28 mouse cellular contexts compared by ENCODE assay signal in genomic region chr10:47652341-47652740, GRCm38 (mm10).
"Had no signal": no experiment of that assay in that cellular context is flagged by ENCODE, and none has a peak within 500 bp of the region (broad histone marks: within the 10 kb centered on the region; RNA-seq: fewer than 3 reads in every experiment).

No protein-coding gene starts in this region.

- H3K36me3 ChIP-seq: embryonic facial prominence, embryonic 10.5 days; embryonic facial prominence, embryonic 12.5 days; embryonic facial prominence, embryonic 13.5 days; embryonic facial prominence, embryonic 15.5 days; forebrain, embryonic 10.5 days; forebrain, embryonic 12.5 days; forebrain, embryonic 15.5 days had no signal

- H3K27me3 ChIP-seq: embryonic facial prominence, embryonic 12.5 days; embryonic facial prominence, embryonic 13.5 days; embryonic facial prominence, embryonic 15.5 days; forebrain, embryonic 12.5 days; forebrain, embryonic 13.5 days; forebrain, embryonic 15.5 days had no signal

- H3K4me2 ChIP-seq: embryonic facial prominence, embryonic 12.5 days; embryonic facial prominence, embryonic 13.5 days; embryonic facial prominence, embryonic 15.5 days; forebrain, embryonic 12.5 days; forebrain, embryonic 13.5 days; forebrain, embryonic 15.5 days had no signal

- H3K27ac ChIP-seq: embryonic facial prominence, embryonic 10.5 days; embryonic facial prominence, embryonic 12.5 days; embryonic facial prominence, embryonic 13.5 days; embryonic facial prominence, embryonic 15.5 days; forebrain, embryonic 10.5 days; forebrain, embryonic 12.5 days; forebrain, embryonic 13.5 days; forebrain, embryonic 15.5 days; gastrocnemius, adult 2 months; heart, adult 2 months had no signal

- H3K9ac ChIP-seq: embryonic facial prominence, embryonic 12.5 days; embryonic facial prominence, embryonic 13.5 days; embryonic facial prominence, embryonic 15.5 days; forebrain, embryonic 12.5 days; forebrain, embryonic 13.5 days; forebrain, embryonic 15.5 days; forebrain, postnatal 0 days had no signal

- H3K4me1 ChIP-seq: embryonic facial prominence, embryonic 10.5 days; embryonic facial prominence, embryonic 12.5 days; embryonic facial prominence, embryonic 13.5 days; embryonic facial prominence, embryonic 15.5 days; forebrain, embryonic 10.5 days; forebrain, embryonic 12.5 days; forebrain, embryonic 13.5 days; forebrain, embryonic 15.5 days had no signal

- H3K9me3 ChIP-seq: embryonic facial prominence, embryonic 10.5 days; embryonic facial prominence, embryonic 12.5 days; embryonic facial prominence, embryonic 13.5 days; embryonic facial prominence, embryonic 15.5 days; forebrain, embryonic 10.5 days; forebrain, embryonic 12.5 days; forebrain, embryonic 13.5 days; forebrain, embryonic 15.5 days had no signal

- DNase-seq: cerebellum, adult 8-10 months; cerebellum, adult 9-10 months; cerebellum, adult 9-11 months; cerebellum, postnatal 10 days; cerebellum, postnatal 14 days; cerebellum, postnatal 25 days; cerebellum, postnatal 36 days; embryo, embryonic 11 days; forebrain, postnatal 0 days; gastrocnemius, adult 2 months; gastrocnemius, postnatal 10 days; gastrocnemius, postnatal 14 days; gastrocnemius, postnatal 25 days; gastrocnemius, postnatal 36 days; heart, adult 11 months; heart, adult 18-20 months; heart, adult 2 months had no signal

- ATAC-seq: forebrain, embryonic 13.5 days; forebrain, embryonic 14.5 days; forebrain, embryonic 15.5 days; forebrain, embryonic 16.5 days; forebrain, postnatal 0 days had no signal

- H3K4me3 ChIP-seq: embryonic facial prominence, embryonic 10.5 days; embryonic facial prominence, embryonic 12.5 days; embryonic facial prominence, embryonic 13.5 days; embryonic facial prominence, embryonic 15.5 days; erythroblast, embryonic 14.5 days; forebrain, embryonic 10.5 days; forebrain, embryonic 12.5 days; forebrain, embryonic 13.5 days; forebrain, embryonic 15.5 days; gastrocnemius, adult 2 months; heart, adult 2 months had no signal
